Mouse (Mus musculus) CD4-positive, CD25-positive, alpha-beta regulatory T cell, adult 2 months (primary cell): Measurements from ENCODE around the gene Mrps23.
"Not testable (repeated sequence)": the region's sequence is repeated elsewhere in the genome, so short reads cannot be mapped to it uniquely, and the experiment has no call there.

Experiments
- DNase-seq: peaks from one replicate; pipeline ENCODE4 v3.0.0-alpha.2; 2012; ENCODE audit warnings: low read depth, low spot score

The Mrps23 gene

GRCm38 (mm10) chr11:88173386-88174025, 30.7 kb upstream of the Mrps23 start:
- DNase-seq = no peak

DNA sequence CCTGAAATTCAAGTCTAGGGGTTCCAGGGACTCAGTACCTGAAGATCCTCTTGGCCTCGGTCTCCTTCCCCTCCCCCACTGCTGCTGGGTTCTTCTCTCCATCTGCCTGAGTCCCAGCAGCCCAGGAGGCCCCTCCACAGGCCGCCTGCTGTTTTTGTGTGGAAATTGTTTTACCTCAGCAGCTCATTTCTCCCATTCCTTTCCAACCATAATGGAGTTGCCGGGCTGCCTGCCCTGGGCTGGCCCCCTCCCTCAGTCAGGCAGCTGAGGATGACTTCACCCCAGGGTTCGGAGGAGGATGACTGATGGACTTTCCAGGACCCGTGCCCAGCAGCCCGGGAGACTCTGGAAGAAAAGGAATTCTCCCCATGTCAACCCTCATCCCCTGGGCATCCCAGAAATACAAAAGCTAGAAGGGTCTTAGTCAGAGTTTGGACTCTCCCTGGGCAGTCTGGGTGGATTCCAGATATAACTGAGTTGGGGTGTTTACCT, 23.7 kb upstream of the Mrps23 start:
- no peak for DNase-seq

- no peak for DNase-seq
These were observed 23.1 kb upstream of the Mrps23 start for GRCm38 (mm10) chr11:88180959-88181619.

DNA sequence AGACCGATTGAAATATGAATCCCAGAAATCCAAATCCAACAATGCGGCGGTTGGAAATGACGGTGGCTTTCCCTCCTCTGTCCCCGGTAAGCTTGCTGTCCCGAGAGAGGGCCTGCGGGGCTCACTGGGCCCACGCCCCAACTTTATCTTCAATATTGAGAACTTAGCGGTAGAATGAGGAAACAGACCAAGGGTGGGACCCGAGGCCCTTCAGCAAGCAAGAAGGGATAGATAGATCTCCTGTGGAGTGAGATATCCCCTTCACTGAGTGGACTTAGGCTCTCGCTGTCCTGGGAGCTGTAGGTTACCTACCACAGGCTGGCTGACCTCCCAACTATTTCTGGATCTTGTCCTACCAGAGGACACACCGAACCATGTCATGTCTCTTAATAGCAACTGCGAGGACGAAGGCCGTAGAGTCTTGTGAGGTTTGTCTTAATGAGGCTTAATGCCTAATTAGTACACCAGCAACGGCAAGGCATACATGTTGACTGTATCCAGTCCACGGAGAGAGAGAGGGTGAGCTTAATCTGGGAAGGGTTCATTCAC, 19.5 kb upstream of the Mrps23 start:
- DNase-seq = no peak

- no peak for DNase-seq
These were observed 17.9 kb upstream of the Mrps23 start for GRCm38 (mm10) chr11:88186078-88186946.

DNA sequence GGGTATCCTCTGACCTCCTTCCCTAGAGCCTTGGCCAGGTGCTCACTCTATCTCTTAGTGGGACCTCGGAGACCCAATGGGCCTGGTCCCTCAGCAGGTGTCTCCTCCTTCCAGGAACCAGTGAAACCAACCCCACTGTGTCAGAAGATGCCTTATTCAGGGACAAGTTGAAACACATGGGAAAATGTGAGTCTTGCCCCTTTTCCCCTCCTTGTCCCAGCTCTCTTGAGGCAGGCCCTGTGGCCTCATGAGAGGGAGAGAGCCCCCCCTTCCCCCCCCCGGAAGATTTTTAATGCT, 17.3 kb upstream of the Mrps23 start:
- DNase-seq = no peak

- DNase-seq = peak; percentile 90
These were observed 16.6 kb upstream of the Mrps23 start for GRCm38 (mm10) chr11:88187417-88188133.

DNA sequence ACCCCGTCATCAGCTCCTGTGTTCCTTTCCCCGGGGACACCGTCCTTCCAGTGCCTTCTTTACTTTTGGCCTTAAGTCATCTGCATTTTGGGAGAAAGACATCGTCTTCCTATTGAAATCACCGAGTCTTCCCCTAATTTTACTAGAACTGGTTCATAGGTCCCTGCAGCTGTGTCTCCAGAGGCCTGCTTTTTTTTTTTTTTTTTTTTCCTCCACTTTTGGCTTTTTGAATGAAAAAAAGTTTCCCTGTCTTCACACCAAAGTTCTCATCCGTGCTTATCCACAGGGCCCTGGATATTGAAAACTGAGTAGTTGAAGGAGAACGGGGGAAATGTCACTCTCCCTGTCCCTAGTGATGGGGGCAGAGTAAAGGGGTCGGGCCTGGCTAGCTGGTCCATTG, 16.0 kb upstream of the Mrps23 start:
- no peak for DNase-seq

DNA sequence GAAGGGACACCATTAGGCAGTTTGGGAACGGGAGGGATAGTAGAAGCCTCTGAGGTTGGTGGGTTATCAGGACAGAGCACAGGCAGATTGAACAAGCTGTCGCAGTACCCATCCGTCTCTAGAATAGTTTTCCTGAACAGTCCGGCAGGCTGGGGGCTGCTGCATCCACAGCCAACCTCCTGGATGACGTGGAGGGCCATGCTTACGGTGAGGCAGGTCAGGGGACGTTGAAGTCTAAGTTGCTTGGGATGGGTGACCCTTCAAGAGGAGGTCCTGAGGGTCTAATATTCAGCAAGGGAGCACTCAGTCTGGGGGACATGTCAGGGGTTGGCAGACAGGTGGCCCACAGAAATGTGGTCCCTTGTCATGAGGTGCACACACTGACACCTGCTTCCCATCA, 15.6 kb upstream of the Mrps23 start:
- DNase-seq = no peak

DNA sequence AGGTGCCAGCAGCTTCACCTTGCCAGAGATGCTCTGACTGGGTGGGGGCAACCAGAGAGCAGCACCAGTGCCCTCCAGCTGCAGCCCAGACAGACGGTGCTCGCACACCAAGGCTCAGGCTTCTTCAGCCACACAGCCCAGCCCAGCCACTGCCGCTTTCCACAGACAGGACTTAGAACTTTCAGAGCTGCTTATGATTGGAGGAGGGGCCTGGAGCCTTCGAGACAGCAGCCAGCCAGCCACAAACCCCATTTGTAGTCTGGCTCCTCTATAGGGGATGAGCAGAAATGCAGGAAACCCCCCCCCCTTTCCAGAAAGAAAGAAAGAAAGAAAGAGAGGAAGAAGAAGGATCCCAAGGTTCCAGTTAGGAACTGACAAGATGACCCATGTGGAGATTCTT, 11.6 kb upstream of the Mrps23 start:
- DNase-seq = peak; percentile 57

DNA sequence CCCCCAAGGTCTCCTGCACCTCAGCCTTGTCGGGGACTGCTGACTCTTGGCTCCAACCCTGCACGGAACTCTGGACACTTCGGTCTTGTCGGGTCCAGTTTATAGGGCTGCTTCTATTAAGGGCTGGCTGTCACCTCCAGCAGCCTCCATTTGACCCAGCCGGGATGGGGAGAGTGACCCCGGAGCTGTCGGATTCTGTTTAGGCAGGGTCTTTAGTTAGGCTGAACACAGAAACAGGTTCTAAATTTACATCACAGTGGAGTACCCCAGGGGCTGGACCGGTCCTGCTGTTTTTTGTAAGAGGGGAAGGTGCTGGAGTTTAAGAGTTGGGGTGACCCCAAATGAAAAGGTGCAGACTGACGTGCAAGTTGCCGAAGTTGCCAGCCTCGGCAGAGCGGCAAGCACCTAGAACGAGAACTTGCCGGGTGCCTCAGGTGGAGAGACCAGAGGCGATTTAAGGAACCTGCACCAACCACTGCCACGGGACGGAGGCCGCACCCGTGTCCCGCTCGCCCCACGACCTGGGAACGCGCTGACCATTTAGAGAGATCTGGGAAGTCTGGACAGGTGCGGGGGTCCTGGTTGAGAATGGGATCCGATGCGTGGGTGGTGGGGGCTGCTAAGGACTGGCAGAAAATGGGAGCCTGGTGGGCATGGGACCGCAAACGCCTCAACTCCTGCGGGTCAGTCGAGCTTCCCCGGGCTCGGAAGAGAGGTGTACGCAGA, 10.9 kb upstream of the Mrps23 start:
- DNase-seq = peak; percentile 34

- DNase-seq = peak; percentile 77
These were observed 10.1 kb upstream of the Mrps23 start for GRCm38 (mm10) chr11:88193824-88194696.

GRCm38 (mm10) chr11:88195699-88196098, 8.5 kb upstream of the Mrps23 start:
- DNase-seq = not testable (repeated sequence)

DNA sequence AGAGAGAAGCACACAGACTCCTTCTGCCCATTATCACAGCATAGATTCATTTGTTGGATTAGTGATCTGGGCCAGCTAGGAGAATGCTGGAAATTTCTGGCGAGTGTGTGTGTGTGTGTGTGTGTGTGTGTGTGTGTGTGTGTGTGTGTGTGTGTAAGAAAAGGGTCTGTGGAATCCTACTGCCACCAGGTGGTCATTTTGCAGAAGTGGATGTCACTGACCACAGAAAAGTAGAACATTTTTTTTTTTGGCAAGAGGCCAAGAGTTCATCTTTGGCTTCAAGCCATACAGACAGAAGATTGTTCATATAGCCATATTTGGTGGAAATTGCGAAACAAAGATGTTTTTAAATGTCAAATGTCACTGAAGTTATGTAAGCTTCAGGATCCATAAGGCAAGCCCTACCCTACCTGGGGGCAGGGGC, 7.0 kb upstream of the Mrps23 start:
- peak; percentile 78 for DNase-seq

- no peak for DNase-seq
These were observed 6.0 kb upstream of the Mrps23 start for GRCm38 (mm10) chr11:88198223-88198622.

DNA sequence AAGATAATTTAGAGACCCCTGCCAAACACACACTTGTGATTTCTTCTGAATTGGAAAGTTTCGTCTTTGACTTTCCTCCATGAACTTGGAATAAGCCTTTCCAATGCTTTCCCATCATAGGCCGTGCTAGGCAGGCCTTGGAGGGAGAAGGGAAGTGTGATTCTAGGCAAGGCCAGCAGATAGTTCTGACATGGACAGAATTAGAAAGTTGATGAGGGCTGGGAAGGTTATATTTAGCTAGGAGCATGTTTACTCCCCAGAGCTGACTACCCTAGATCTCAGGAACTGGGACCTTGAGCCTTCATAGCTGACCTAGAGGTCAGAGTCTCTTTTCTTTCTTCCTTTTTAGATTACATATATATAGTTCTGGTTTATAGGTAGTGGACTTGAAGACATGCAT, 3.0 kb upstream of the Mrps23 start:
- DNase-seq = no peak

GRCm38 (mm10) chr11:88202077-88202476, 2.1 kb upstream of the Mrps23 start:
- no peak for DNase-seq

- no peak for DNase-seq
These were observed 593 bp downstream of the Mrps23 start for GRCm38 (mm10) chr11:88204593-88205368.

GRCm38 (mm10) chr11:88206576-88206975, 2.4 kb downstream of the Mrps23 start:
- DNase-seq = peak; percentile 58
